Mouse (Mus musculus): ENCODE results near the gene Nedd9.
A peak's percentile ranks its signal among the peaks of the same experiment; 100 is the strongest.

The Nedd9 gene

DNA sequence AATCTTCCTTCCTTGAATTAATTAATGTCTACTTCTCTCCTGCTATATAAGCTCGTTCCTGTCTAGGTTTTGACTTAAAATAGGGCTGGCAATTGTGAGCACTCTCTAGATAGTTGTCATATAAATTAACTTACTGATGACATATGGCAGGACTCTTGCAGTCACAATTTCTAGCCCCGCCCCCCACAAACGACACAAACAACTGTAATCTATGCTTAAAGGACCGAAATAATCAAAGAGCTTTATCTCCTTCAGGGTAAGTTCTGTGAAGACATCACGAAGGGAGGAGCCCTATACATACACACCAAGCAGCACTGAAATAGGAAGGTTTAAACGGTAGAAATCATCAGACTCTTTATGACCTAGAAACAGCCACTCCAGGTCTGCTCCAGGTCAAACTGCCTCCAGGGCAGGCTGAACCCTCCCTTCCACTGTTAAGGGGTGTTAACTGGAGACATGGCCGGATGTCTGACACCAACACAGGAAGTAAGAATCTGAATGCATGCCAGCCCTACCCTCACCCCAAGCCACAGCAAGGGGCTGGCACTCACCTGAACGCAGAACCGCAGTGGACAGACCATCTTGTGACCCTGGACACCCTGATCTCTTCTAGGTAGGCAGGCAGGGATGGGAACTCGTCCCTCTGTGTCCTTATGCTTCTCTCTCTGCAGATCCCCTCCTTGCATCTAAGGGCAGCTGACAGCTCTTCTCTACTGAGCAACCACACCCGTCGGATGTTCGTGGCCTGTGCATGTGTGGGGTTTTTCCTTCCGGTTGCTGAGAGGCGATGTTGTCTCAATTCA, at the start of gene Nedd9:
TSS of gene Nedd9 (minus strand) at position 757 of the 803 bp plus-strand sequence.
- peak; percentile 98 for DNase-seq

DNA sequence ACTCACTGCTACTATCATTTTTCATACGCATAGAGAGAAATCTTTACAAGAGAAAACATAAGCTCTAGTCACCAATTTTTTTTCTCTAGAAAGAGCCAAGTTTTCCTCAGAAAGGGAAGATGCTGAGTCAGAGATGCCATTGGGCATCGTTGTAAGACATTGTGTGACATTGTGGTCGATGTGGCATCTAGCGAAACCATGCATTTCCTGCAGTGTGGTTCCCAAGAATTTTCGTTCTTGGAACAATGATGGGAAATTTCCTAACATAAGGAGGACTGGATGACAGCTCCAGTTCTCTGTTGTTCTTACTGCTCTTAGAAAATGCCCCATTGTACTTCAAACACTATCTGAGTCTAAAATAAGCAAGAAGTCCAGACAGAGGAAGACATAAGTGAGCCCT, 45.5 kb upstream of the Nedd9 start:
- no peak for DNase-seq

DNA sequence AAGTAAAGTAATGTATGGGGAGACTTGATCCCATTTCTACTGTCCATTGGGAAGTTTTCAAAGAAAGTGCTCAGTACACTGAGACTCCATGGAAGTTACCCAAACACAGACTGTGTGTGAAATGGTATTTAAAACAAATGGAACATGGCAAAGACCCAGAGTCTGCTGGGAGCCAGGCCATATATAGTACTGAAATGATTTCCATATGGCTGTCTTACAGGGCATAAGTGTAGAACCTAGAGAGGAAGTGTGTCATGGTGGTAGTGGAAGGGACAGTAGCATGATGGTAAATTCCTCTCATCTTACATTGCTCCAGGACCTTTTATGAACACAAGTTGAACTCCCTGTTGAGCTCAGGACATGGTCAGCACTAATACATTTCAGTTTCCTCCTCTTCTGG, 43.2 kb upstream of the Nedd9 start:
- DNase-seq: peak; percentile 55

DNA sequence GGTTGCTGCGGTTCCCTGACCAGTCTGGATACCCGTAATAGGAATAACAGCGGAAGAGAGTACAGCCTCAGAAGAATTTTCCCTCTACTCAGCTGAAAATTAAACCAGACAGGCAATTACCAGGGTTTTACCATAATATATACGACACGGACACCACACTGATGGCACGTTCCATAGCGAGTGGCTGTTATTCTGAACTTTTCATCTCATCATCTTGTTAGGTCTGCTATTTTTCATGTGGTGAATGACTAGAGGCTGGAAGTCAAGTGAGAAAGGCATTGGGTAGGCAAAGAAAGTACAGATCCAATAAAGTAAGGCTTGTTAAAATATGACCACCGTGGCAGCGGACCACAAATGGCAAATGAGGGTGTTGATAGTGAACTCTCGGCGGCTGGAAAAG, 37.0 kb upstream of the Nedd9 start:
- peak; percentile 68 for DNase-seq

DNA sequence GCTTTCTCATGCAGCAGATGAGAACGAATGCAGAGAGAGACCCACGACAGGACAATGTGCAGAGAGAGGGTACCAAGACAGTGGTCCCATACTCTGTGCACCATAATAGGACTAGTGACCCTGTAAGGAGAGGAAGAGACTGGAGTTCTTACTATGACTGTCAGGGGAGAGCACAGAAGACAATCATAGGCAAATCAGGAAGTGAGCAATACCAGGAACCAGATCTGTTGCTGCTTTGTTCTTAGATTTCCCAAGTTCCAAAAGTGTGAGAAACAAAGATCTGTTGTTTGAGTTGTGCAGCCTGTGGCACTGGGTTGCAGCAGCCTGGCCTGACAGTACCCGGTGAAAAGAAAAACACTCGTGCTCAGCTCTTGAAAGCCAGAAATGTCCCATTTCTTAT, 34.1 kb upstream of the Nedd9 start:
- no peak for DNase-seq

DNA sequence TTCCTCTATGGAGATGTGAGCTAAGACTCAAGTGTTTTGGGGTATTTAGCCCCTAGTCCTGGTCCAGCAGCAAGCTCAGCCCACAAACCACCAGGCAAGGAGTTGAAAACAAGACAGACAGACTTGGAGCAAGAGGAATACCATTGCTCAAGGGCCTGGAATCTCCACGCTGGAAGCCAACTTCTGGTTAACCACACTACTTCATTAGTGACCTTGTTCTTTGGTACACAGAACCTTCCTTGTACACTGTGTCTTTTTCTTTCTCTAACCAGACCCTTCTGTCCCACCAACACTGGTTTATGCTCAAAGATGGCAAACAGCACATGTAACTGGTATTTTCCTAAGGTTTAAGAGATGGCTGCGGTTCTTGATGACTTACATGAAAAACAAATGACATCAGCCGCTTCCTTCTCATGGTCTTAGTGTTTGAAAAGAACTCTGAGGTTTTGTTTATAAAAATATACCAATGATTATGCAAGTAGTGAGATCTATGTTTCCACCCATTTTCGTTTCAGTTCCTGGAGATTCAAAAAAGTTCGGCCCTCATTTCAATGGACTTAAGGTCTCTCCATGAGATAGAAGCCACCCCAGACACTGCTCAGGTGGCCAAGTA, 33.5 kb upstream of the Nedd9 start:
- no peak for DNase-seq

DNA sequence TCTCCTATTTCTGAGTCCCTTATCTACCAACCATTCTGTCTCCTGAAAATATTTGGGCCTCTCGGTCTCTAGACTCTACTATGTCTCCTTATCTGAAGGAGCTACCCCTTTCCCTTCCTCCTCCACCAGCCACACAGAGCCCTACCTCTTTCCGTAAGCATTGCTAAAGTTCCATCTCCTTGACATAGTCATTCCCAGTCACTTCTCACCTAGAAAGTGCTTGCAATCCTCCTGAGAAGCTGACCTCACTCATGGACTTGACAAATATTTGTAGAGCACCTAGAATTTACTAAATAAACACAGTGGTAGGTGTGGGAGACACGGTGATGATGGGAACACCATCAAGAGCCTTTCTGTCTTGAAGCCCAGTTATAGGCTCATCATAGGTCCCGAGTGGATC, 32.6 kb upstream of the Nedd9 start:
- DNase-seq: no peak

DNA sequence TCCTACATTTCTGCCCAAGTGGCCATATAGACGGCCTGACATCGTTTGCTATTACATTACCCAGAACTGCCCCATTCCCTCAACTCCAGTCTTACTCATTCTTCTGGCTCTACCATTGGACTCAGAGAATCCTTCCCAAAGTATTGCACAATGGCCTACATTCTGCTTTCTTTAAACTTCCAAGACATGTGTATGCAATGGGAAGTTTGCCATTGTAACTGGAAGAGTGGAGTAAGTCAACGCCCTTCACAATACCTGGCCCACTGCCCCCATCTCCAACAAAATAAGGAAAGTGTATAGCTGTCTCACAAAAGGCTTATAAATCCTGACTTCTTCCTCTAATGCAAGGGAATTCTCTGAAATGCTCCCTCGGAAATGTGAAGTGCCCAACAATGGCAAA, 30.0 kb upstream of the Nedd9 start:
- peak; percentile 78 for DNase-seq

DNA sequence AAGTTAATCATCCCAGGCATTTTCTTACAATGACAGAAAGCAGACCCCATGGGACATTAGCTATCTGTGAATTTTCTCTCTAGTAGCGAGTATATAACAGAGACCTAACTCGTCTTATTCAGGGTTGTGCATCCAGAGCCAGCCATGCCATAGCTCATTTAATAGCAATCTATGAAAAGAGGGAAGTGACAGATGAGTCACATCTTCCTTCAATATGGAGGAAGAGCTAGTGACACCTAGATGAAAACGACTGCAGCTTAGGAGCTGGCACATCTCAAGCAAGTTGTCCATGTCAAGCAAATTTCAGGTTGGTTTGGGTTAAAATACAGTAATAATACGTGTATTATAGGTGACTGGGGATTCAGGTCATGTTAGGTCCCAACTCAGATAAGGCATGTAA, 28.6 kb upstream of the Nedd9 start:
- no peak for DNase-seq

DNA sequence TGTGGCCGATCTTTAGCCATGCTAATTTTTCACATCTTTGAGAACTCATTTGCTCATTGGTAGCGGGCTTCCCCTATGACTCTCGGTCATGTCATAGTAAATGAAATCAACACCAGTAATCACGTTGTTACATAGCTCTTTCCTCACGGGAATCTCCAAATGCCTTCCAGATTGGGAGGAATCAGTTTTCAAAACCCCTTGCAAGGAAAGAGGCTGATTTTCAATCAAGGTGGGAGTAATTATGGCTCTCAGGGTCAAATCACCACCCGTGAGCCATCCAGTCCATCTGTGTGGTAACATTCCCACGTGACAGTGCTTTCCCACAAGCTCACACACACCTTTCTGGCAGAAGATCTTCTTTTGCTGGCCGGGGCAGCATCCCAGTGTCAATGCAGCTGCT, 27.8 kb upstream of the Nedd9 start:
- DNase-seq: peak; percentile 66

DNA sequence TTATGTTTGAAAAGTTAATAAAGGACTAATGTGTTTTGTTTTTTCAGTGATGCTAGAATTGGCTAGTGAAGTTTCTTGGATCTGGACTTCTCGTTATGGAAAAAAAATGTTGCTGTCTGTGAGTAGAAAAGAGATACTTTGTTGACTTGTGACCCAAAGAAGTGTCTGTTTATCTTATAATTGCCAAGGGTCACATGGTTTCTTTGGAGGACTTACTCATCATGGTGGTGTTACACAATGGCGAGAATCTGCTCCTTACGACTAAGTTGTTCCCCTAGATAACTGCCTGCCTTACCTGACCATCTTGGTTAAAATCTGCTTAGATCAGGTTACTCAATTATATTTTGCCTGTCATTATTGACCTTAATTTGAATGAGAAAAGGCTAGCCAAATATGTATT, 26.3 kb upstream of the Nedd9 start:
- no peak for DNase-seq

DNA sequence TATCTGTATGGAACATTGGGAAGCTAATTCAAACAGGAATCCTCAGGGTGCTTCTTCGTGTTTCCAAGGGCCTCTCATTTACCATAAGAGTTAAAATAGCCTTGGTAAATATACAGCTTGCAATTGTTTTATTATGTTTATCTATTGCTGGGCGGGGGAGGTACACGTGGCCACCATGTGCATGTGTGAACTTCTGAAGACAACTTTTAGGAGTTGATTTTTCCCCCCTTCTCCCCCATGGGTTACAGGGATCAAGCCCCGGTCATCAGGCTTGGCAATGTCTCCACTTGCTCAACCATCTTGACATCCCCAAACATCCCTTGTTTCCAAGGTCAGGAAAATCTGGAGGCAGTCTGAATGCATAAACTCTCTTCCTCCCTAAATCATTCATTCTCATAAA, 25.1 kb upstream of the Nedd9 start:
- peak; percentile 68 for DNase-seq

DNA sequence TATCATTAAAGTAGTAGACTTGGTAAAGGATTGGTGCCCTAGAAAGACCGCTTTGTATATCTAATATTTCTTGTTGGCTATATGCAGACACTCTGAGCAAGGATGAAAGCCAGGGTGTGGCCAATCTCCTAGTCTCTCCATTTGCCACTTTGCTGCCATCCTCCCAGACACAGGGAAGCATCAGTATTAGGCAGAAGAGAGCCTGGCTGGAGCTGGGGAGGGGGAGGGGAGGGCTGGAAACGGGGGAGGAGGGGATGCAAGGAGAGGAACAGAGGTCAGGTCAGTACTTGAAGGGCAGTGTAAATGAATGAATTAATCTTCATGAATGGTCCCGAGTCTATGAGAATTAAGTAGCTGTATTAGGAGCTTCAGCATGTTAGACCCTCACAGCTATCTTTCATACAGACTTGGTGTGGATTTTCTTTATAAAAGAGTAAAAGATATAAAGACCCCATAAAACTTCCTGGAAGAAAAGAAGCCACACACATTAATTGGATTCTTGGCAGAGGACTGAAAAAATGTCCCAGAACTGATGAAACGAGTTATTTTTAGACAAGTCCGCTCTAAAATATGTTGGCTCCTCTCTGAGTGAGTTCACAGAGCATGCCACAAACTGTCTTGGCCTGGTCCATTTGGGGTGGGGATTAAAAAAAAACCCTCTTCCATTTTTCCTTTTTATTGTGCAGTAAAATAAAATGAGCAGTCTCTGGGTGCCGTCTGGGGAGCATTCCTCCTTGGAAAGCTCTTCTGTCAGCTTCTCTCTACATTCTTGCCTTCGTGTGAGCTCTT, 23.7 kb upstream of the Nedd9 start:
- peak; percentile 94 for DNase-seq

DNA sequence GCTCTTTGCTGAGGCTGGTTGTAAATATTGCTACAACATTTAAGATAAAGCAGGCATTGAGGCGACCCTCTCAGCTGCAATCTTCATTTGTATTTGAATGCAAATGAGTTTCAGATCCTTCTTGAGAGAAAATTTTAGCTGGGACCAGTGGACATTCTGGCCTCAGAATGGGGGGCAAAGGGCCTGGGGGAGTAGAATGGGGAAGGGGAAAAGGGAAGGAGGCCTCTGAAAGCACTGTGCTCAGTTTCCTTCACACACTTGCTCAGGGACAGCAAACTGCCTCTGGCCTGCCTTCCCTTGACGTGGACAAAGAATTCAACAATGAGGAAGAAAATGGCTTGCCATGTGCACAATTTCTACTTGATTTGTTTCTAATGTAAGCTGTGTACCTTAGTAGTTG, 18.4 kb upstream of the Nedd9 start:
- DNase-seq: peak; percentile 81

DNA sequence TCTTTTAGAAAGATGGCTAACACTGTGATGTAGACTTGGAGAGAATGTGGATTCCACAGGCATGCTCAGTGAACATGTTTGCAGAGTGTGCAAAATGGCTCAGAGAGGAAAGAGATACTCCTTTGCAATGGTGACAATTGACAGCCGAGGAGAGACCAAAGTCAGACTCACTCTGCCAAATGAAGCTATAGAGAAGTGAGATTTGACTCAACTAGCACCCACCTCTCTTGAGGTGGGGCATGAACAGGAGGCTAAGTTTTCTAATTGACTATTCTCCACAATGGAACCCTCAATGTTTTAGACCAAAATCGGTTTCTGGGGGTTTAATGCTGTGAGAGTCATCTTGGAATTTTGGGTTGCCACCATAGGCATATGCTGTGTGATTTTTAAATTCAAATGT, 17.8 kb upstream of the Nedd9 start:
- no peak for DNase-seq

DNA sequence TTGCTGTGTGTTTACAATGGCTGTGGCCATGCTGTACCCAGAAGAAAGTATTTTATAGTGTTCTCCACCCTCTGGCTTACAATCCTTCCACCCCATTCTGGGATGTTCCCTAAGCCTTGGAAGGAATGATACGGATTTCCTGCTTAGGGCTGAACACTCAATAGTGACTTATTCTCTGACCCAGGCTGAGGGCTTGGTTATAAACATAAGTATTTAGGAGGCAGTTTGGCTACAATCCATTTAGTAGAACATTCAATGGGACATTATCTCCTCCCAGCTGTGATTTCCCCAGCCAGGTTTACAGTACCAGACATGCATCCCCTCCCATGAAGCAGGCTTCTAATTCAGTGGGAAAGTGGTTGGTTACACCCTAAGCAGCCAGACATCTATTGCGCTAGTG, 17.3 kb upstream of the Nedd9 start:
- DNase-seq: no peak

DNA sequence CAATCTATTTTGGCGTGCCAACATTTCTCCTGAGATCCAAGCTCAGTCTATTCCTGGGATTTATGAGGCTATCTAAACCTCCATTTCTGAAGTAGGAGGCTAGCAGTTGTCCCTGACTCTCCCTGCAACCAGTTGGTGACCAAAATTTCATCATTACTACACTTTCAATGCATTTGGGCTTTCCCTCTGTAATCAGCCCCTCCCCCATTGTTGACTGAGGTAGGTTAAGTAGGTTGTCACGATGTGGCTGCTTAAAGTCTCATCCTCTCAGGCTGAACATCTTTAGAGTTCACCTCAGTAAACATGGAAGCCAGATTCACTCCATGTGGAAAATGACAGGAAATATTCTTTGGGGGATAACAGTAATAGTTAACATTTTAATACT, 15.7 kb upstream of the Nedd9 start:
- peak; percentile 79 for DNase-seq

DNA sequence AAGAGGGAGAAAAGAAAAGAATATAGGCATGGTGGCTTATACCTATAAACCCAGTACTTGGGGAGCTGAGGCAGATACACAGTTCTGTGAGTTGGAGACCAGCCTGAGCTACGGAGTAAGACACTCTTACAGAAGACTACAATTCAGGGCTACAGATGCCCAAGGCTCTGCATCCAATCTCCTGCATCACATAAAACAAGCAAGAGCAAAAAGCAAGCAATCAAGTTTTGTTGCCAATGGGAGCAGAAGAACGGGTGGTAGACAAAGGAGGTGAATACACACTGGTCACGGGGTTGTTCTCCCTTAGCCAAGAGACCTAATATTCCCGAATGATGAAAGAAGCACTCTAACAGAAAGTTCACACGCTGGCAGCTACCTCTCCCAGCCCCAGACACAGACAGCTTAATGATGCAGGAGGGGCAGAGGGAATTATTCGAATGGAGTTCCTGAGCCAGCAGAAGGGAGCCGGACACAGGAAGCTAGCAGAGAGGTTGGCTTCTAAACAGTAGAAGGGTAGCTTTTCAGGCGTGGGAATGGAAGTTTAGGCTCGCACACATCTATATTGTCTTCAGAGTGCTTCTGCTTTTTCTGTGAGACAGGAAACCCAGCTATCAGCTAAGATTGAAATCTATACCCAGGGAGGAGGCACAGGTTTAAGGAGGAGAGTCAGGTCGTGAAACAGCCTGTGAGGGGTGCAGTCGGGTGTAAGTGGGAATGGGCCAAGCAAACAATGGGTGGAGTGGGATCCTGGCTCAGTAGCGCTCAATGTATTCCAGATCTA, 15.2 kb upstream of the Nedd9 start:
- peak; percentile 79 for DNase-seq

DNA sequence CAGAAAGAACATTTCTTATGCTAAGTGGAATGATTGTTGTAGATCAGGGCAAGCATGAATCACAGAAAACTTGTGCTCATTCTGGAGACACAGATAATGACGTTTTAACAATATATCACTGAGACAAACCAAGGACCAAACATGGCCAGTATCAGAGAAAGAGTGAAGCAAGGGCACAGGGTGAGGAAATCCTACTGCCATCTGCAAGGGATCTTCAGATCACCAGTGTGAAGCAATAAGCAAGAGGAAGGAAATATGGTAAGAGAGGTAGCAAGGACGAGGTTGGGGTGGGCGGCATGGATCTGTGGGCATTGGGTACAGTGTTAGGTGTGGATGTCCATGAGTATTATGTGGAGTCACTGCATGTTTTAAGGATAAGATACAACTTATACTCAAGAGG, 13.6 kb upstream of the Nedd9 start:
- peak; percentile 50 for DNase-seq

DNA sequence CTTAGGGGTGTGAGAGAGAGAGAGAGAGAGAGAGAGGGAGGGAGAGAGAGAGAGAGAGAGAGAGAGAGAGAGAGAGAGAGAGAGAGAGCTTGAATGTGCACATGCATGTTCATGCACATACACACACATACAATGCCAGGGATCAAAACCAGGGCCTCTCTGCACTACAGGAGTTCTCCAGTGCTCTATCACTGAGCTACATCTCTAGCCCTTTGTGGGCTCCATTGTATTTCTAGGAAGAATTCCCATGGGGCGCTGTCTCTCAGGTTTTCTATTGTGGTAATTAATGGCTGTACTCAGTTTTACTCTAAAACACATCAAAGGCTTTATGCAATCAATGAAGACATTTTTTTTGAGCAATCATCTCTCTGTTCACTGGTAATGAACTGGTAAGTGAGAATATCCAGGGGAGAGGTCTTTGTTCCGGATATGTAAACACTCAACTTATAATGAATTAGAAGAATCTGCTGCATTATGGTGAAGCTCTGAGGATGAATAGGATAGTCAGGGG, 11.5 kb upstream of the Nedd9 start:
- DNase-seq: peak; percentile 77

DNA sequence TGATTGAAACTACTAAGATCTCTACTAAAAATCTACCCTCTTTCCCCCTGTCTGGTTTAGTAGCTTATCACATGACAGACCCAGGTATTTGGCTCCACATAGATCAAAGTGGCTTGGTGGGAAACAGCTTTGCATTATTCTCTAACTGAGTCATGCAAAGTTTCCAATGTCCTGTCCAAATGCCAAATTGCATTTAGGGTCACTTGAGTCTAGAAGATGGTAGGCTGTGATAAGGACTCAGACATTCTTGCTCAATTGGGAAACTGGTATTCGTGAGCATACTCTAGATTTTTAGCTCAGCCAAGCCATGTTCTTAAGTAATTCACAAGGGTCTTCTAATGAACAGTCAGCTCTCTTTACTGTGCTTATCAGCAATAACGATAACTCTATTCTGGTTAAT, 7.5 kb upstream of the Nedd9 start:
- no peak for DNase-seq

DNA sequence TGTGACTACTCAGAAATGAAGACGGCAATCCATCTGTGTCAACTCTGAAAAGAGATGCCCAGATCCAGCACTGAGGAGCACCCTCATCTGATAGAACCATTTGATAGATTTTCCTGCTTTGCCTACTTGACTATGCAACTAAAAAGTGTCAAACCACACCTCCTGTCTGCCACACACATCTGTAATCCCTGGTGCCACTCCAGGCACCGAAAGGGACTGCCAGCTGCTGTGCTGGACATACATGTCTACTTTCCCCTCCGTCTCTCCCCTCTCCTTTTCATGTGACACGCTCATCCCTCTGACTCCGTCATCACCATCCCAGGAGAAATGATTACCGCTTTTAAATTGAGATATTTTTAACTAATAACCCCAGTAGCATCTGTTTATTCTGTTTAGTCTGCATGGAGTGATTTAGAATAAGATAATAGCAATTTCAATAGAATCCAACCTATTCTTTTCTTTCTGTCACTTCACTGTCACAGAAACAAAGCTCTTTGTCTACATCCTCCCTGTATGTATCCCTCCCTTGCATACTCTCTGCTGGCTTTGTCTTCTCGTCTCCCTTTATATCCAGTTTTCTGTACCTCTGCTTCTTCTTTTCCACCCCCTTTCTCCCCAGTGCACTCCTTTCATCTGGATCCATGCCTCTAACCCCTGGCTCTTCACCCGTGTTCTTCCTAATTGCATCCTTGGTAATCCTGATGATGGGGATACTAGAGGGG, 5.0 kb upstream of the Nedd9 start:
- peak; percentile 72 for DNase-seq
